Mouse (Mus musculus): ENCODE results near the gene Phrf1. TPM values are rescaled to one million over a fixed set of nuclear protein-coding genes. Genes with fewer than 3 reads are reported as not detected.

Phrf1 gene
- polyA plus RNA-seq, 1 experiment from 2014 or later: 68.0 TPM

DNA sequence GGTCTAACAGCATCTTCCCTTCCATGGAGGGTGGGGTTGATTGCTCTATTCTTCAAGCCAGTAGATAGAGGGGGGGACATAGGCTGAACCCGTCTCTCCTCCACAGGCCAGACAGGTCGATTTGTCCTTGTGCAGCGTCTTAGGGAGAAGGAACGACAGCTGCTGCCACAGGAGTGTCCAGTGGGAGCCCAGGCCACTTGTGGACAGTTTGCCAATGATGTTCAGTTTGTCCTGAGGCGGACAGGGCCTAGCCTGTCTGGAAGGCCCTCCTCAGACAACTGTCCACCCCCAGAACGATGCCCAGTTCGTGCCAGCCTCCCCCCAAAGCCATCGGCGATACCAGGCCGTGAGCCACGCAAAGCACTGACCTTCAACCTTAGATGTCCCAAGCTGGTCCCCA lies 11.7 kb upstream of the Phrf1 start:
- Histone ChIP-seq H3K9ac (ENCODE audit: low read depth, low read length) (no peak overlapping the region), H3K4me1 (ENCODE audit: control insufficient read depth, insufficient read depth, low read length) (peaks cover 14% of the 10 kb centered on the region), H3K27me3 (ENCODE audit: control insufficient read depth, insufficient read depth, low read depth, low read length) (no peaks in the 10 kb centered on the region), H3K4me3 (ENCODE audit: low read depth, low read length) (no peak overlapping the region), H3K9me3 (replicated peaks; ENCODE audit: control insufficient read depth, low read length, poor library complexity, severe bottlenecking) (no peaks in the 10 kb centered on the region), H3K4me2 (ENCODE audit: low read length) (peak overlapping the region; percentile 87), H3K36me3 (ENCODE audit: control insufficient read depth, insufficient read depth, low read length) (no peaks in the 10 kb centered on the region; the same call in 1 of the 2 replicates), H3K27ac (ENCODE audit: low read length) (no peak overlapping the region)
- no peak for ATAC-seq
- WGBS: 89% methylated on average over 11 of the region's 11 CpGs

DNA sequence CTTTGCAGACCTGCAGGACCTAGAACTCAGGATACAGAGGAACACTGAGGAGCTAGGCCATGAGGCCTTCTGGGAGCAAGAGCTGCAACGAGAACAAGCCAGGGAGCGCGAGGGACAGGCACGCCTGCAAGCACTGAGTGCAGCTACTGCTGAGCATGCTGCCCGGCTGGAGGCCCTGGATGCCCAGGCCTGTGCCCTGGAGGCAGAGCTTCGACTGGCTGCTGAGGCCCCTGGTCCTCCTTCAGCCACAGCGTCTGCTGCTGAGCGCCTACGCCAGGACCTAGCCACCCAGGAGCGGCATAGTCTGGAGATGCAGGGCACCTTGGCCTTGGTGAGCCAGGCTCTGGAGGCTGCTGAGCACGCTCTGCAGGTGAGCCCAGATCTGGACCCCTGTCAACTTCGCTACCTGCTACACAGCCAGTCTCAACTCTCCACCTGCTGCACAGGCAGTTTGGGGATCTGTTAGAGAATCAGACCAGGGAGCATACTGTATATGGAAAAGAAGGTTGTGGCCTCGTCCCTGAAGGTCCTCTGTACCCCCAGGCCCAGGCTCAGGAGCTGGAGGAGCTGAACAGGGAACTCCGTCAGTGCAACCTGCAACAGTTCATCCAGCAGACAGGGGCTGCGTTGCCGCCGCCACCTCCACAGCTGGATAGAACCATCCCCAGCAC lies 11.1 kb upstream of the Phrf1 start:
- H3K36me3 ChIP-seq (ENCODE audit: control insufficient read depth, insufficient read depth, low read length): no peaks in the 10 kb centered on the region; the same call in 1 of the 2 replicates
- H3K9me3 ChIP-seq (replicated peaks; ENCODE audit: control insufficient read depth, low read length, poor library complexity, severe bottlenecking): no peaks in the 10 kb centered on the region
- no peak overlapping the region for H3K4me2 ChIP-seq (ENCODE audit: low read length)
- H3K9ac ChIP-seq (ENCODE audit: low read depth, low read length): no peak overlapping the region
- 91% methylated on average over 17 of the region's 17 CpGs for WGBS
- no peak overlapping the region for H3K27ac ChIP-seq (ENCODE audit: low read length)
- H3K4me3 ChIP-seq (ENCODE audit: low read depth, low read length): no peak overlapping the region
- H3K27me3 ChIP-seq (ENCODE audit: control insufficient read depth, insufficient read depth, low read depth, low read length): no peaks in the 10 kb centered on the region
- peaks cover 20% of the 10 kb centered on the region for H3K4me1 ChIP-seq (ENCODE audit: control insufficient read depth, insufficient read depth, low read length)
- ATAC-seq: no peak

DNA sequence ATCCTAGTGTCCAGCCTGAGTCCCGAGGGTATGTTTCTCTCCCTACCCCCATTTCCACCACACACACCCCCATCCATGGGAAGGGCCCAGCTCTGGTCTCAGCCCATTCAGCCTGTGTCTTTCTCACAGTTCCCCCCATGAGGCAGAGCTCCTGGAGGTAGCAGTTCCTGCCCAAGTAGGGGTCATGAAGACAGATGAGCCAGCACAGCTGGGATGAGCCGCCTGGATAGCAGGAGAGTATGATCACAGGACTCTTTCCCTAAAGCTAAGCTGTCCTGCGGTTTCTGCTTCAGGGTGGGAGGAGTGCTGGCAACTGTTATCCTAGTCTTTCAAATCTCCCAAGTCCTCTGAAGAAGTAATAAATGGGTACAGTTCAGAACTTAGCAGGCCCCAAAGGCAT lies 10.4 kb upstream of the Phrf1 start:
- no peak overlapping the region for H3K4me2 ChIP-seq (ENCODE audit: low read length)
- ATAC-seq: no peak
- 81% methylated on average over 3 of the region's 3 CpGs for WGBS
- no peak overlapping the region for H3K9ac ChIP-seq (ENCODE audit: low read depth, low read length)
- H3K9me3 ChIP-seq (replicated peaks; ENCODE audit: control insufficient read depth, low read length, poor library complexity, severe bottlenecking): no peaks in the 10 kb centered on the region
- no peaks in the 10 kb centered on the region; the same call in 1 of the 2 replicates for H3K36me3 ChIP-seq (ENCODE audit: control insufficient read depth, insufficient read depth, low read length)
- H3K27ac ChIP-seq (ENCODE audit: low read length): no peak overlapping the region
- H3K27me3 ChIP-seq (ENCODE audit: control insufficient read depth, insufficient read depth, low read depth, low read length): no peaks in the 10 kb centered on the region
- H3K4me3 ChIP-seq (ENCODE audit: low read depth, low read length): no peak overlapping the region
- peaks cover 23% of the 10 kb centered on the region for H3K4me1 ChIP-seq (ENCODE audit: control insufficient read depth, insufficient read depth, low read length)

- peaks cover 23% of the 10 kb centered on the region for H3K4me1 ChIP-seq (ENCODE audit: control insufficient read depth, insufficient read depth, low read length)
These were observed 9.9 kb upstream of the Phrf1 start for GRCm38 (mm10) chr7:141218557-141219133.

DNA sequence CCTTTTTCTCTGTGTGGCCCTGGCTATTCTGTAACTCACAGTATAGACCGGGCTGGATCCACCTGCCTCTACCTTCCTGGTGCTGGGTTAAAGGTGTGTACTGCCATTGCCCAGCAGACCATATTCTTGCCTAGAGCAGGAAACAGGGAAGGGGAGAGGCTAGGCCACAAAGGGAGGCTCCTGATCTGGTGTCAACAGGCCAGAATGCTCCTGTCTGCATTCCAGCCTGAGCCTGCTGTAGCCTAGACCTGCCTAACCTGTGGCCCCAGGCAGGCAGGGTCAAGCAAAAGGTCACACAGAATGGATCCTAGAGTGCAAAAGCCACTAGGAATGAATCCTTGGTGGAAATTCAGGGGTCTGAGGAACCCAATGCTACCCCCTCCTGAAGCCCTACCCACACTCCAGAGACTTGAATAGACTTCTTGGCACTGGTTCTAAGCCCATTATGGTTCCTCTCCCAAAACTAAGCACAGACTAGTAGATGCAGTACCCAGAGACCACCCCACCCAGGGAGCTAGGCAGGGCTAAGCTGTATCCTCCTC lies 9.0 kb upstream of the Phrf1 start:
- Histone ChIP-seq H3K4me2 (ENCODE audit: low read length) (no peak overlapping the region), H3K9me3 (replicated peaks; ENCODE audit: control insufficient read depth, low read length, poor library complexity, severe bottlenecking) (no peaks in the 10 kb centered on the region), H3K36me3 (ENCODE audit: control insufficient read depth, insufficient read depth, low read length) (no peaks in the 10 kb centered on the region; the same call in 1 of the 2 replicates), H3K27ac (ENCODE audit: low read length) (no peak overlapping the region), H3K27me3 (ENCODE audit: control insufficient read depth, insufficient read depth, low read depth, low read length) (no peaks in the 10 kb centered on the region), H3K9ac (ENCODE audit: low read depth, low read length) (no peak overlapping the region), H3K4me1 (ENCODE audit: control insufficient read depth, insufficient read depth, low read length) (peaks cover 23% of the 10 kb centered on the region), H3K4me3 (ENCODE audit: low read depth, low read length) (no peak overlapping the region)
- WGBS: 94% methylated on average over 1 of the region's 1 CpGs
- no peak for ATAC-seq

More at GRCm38 (mm10) chr7:141218557-141219133, 9.9 kb upstream of the Phrf1 start:
- 94% methylated on average over 5 of the region's 5 CpGs for WGBS
- no peak for ATAC-seq
- no peak overlapping the region for H3K27ac ChIP-seq (ENCODE audit: low read length)
- H3K9me3 ChIP-seq (replicated peaks; ENCODE audit: control insufficient read depth, low read length, poor library complexity, severe bottlenecking): no peaks in the 10 kb centered on the region
- no peaks in the 10 kb centered on the region for H3K27me3 ChIP-seq (ENCODE audit: control insufficient read depth, insufficient read depth, low read depth, low read length)
- H3K36me3 ChIP-seq (ENCODE audit: control insufficient read depth, insufficient read depth, low read length): no peaks in the 10 kb centered on the region; the same call in 1 of the 2 replicates
- H3K4me2 ChIP-seq (ENCODE audit: low read length): no peak overlapping the region
- H3K9ac ChIP-seq (ENCODE audit: low read depth, low read length): no peak overlapping the region
- H3K4me3 ChIP-seq (ENCODE audit: low read depth, low read length): no peak overlapping the region

DNA sequence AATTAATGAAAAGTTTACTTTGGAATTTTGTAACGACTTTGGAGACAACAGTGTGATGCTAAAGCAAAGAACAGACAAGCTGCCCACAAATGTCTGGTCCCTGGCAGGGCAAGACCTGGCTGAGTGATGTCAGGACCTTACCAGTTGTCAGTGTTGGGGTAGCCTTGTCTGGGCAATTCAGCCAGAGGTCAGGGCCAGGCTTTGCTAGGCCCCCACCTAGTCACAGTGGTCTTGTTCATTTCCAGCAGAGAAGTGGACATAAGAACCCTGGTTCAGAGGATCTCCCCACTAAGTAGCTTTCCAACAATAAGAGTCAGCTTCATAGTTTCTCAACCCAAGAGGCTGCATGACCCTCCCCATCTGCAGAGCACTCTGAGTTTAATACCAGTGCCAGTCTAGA lies 8.2 kb upstream of the Phrf1 start:
- H3K4me3 ChIP-seq (ENCODE audit: low read depth, low read length): no peak overlapping the region
- 79% methylated on average over 1 of the region's 1 CpGs for WGBS
- H3K27ac ChIP-seq (ENCODE audit: low read length): no peak overlapping the region
- no peaks in the 10 kb centered on the region for H3K27me3 ChIP-seq (ENCODE audit: control insufficient read depth, insufficient read depth, low read depth, low read length)
- ATAC-seq: no peak
- peaks cover 19% of the 10 kb centered on the region for H3K4me1 ChIP-seq (ENCODE audit: control insufficient read depth, insufficient read depth, low read length)
- H3K36me3 ChIP-seq (ENCODE audit: control insufficient read depth, insufficient read depth, low read length): no peaks in the 10 kb centered on the region; the same call in 1 of the 2 replicates
- no peak overlapping the region for H3K4me2 ChIP-seq (ENCODE audit: low read length)
- no peak overlapping the region for H3K9ac ChIP-seq (ENCODE audit: low read depth, low read length)
- no peaks in the 10 kb centered on the region for H3K9me3 ChIP-seq (replicated peaks; ENCODE audit: control insufficient read depth, low read length, poor library complexity, severe bottlenecking)

- peak; percentile 96 for ATAC-seq
- Histone ChIP-seq H3K4me3 (ENCODE audit: low read depth, low read length) (peak overlapping the region; percentile 41), H3K27me3 (ENCODE audit: control insufficient read depth, insufficient read depth, low read depth, low read length) (no peaks in the 10 kb centered on the region), H3K9ac (ENCODE audit: low read depth, low read length) (peak overlapping the region; percentile 68), H3K4me1 (ENCODE audit: control insufficient read depth, insufficient read depth, low read length) (peaks cover 15% of the 10 kb centered on the region), H3K9me3 (replicated peaks; ENCODE audit: control insufficient read depth, low read length, poor library complexity, severe bottlenecking) (no peaks in the 10 kb centered on the region), H3K27ac (ENCODE audit: low read length) (peak overlapping the region; percentile 73), H3K4me2 (ENCODE audit: low read length) (peak overlapping the region; percentile 80), H3K36me3 (ENCODE audit: control insufficient read depth, insufficient read depth, low read length) (no peaks in the 10 kb centered on the region; the same call in 1 of the 2 replicates)
- WGBS: 4% methylated on average over 43 of the region's 44 CpGs
These were observed 7.1 kb upstream of the Phrf1 start for GRCm38 (mm10) chr7:141221249-141222125.

DNA sequence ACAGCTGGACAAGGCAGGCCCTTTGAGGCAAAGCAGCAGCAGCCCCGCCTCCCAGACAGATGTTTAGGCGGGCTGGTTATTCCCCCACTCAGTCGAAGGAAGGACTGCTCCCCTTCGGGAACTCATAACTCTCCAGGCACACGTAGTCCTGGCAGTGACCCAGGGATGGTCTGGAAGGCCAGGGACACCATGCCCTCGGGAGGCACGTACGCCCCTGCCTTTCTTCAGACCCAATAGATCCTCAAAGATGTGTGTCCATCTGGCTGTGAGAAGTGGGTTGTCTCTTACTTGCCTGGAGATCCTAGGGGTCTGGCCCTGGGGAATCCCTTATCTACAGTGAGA lies 6.5 kb upstream of the Phrf1 start:
- Histone ChIP-seq H3K9ac (ENCODE audit: low read depth, low read length) (peak overlapping the region; percentile 68), H3K27ac (ENCODE audit: low read length) (peak overlapping the region; percentile 73), H3K9me3 (replicated peaks; ENCODE audit: control insufficient read depth, low read length, poor library complexity, severe bottlenecking) (no peaks in the 10 kb centered on the region), H3K4me3 (ENCODE audit: low read depth, low read length) (peak overlapping the region; percentile 41), H3K4me1 (ENCODE audit: control insufficient read depth, insufficient read depth, low read length) (peaks cover 12% of the 10 kb centered on the region), H3K36me3 (ENCODE audit: control insufficient read depth, insufficient read depth, low read length) (no peaks in the 10 kb centered on the region; the same call in 1 of the 2 replicates), H3K4me2 (ENCODE audit: low read length) (peak overlapping the region; percentile 80), H3K27me3 (ENCODE audit: control insufficient read depth, insufficient read depth, low read depth, low read length) (no peaks in the 10 kb centered on the region)
- WGBS: 9% methylated on average over 8 of the region's 8 CpGs
- ATAC-seq: no peak
